ENCODE assay signal across 7 mouse cellular contexts in genomic region chr11:49754958-49755665, GRCm38 (mm10). TPM values are rescaled to one million over a fixed set of nuclear protein-coding genes. Genes with fewer than 3 reads are reported as not detected.
DNase-seq lines count a peak whose midpoint lies in the region; ATAC-seq and TF ChIP-seq lines count a peak whose summit lies in the region.

No protein-coding gene starts in this region.

- peak; percentile 52 for DNase-seq in adrenal gland, postnatal 14 days
- DNase-seq in gastrocnemius, postnatal 25 days = peak; percentile 64
- DNase-seq in lung, postnatal 25 days (ENCODE audit: low spot score) = peak; percentile 62
- no peak for DNase-seq in layer of hippocampus, adult 9-11 months
- DNase-seq in forebrain, embryonic 14.5 days (ENCODE audit: low spot score) = no peak

- H3K4me2 ChIP-seq in intestine, postnatal 0 days (replicated peaks; ENCODE audit: low read depth) = peak overlapping the region; percentile 2
- H3K4me2 ChIP-seq in forebrain, embryonic 14.5 days (ENCODE audit: low read length) = no peak overlapping the region

- H3K27ac ChIP-seq in intestine, postnatal 0 days (ENCODE audit: low read depth, low read length) = no peak overlapping the region
- no peak overlapping the region for H3K27ac ChIP-seq in forebrain, embryonic 14.5 days (ENCODE audit: low read depth, low read length)

- H3K4me1 ChIP-seq in intestine, postnatal 0 days (replicated peaks; ENCODE audit: control insufficient read depth, insufficient read depth, low read length) = peaks cover 3% of the 10 kb centered on the region; the same call in 1 of the 2 replicates
- no peaks in the 10 kb centered on the region for H3K4me1 ChIP-seq in forebrain, embryonic 14.5 days (ENCODE audit: control insufficient read depth, insufficient read depth, low read length)

- no peaks in the 10 kb centered on the region for H3K27me3 ChIP-seq in intestine, postnatal 0 days (replicated peaks; ENCODE audit: control insufficient read depth, insufficient read depth, low read length)
- no peaks in the 10 kb centered on the region for H3K27me3 ChIP-seq in forebrain, embryonic 14.5 days (replicated peaks; ENCODE audit: control insufficient read depth, insufficient read depth, low read length)

- no peak overlapping the region for H3K9ac ChIP-seq in intestine, postnatal 0 days (ENCODE audit: low read depth, low read length)
- H3K9ac ChIP-seq in forebrain, embryonic 14.5 days (ENCODE audit: low read length) = no peak overlapping the region

- WGBS in intestine, postnatal 0 days = 26% methylated on average over 12 of the region's 12 CpGs
- 63% methylated on average over 12 of the region's 12 CpGs for WGBS in forebrain, embryonic 14.5 days

- no peaks in the 10 kb centered on the region for H3K9me3 ChIP-seq in intestine, postnatal 0 days (ENCODE audit: control insufficient read depth)
- no peaks in the 10 kb centered on the region for H3K9me3 ChIP-seq in forebrain, embryonic 14.5 days (replicated peaks; ENCODE audit: control insufficient read depth, low read length)

- H3K4me3 ChIP-seq in intestine, postnatal 0 days (ENCODE audit: low read depth, low read length) = no peak overlapping the region
- no peak overlapping the region for H3K4me3 ChIP-seq in forebrain, embryonic 14.5 days (ENCODE audit: low read depth, low read length)

- ATAC-seq in intestine, postnatal 0 days = peak; percentile 30; the same call in 1 of the 2 replicates
- no peak for ATAC-seq in forebrain, embryonic 14.5 days
- ATAC-seq in monocyte, adult 5-6 weeks (replicated peaks; ENCODE audit: insufficient number of reproducible peaks, low FRiP score, low TSS enrichment, poor library complexity, severe bottlenecking) = no peak

- no peak for TF ChIP-seq CTCF in intestine, postnatal 0 days (IDR thresholded peaks at IDR 0.05; ENCODE audit: low read depth)

- H3K36me3 ChIP-seq in intestine, postnatal 0 days (ENCODE audit: control insufficient read depth, insufficient read depth) = no peaks in the 10 kb centered on the region
- no peaks in the 10 kb centered on the region for H3K36me3 ChIP-seq in forebrain, embryonic 14.5 days (ENCODE audit: control insufficient read depth, insufficient read depth, low read length)

RNA-seq across cellular contexts. Expression of gene Gfpt2, which starts 38.9 kb away (rescaled TPM):
- 5.6 and 6.0 TPM in 2 replicates for total RNA-seq in adrenal gland, postnatal 14 days (2021)
- 1 to 10 TPM; 5.5 to 6.5 TPM for total RNA-seq in gastrocnemius, postnatal 25 days (2021)
- polyA plus RNA-seq in intestine, postnatal 0 days (2015; fragmentation: Nextera tagmentation; extraction: Ambion mirVana) = 1.7 and 2.8 TPM in 2 replicates
- polyA plus RNA-seq in forebrain, embryonic 14.5 days (2014; fragmentation: Nextera tagmentation; extraction: Ambion mirVana) = 6.0 and 8.3 TPM in 2 replicates
- total RNA-seq in monocyte, adult 5-6 weeks (2017) = 0.19 to 1.8 TPM (median 0.49 TPM) in 3 replicates

RNA-seq across cellular contexts. Expression of gene Cnot6, which starts 42.6 kb away (rescaled TPM):
- 54.5 and 54.9 TPM in 2 replicates for total RNA-seq in adrenal gland, postnatal 14 days (2021)
- 10 to 100 TPM; 12.7 to 13.5 TPM for total RNA-seq in gastrocnemius, postnatal 25 days (2021)
- 27.2 and 31.3 TPM in 2 replicates for polyA plus RNA-seq in intestine, postnatal 0 days (2015; fragmentation: Nextera tagmentation; extraction: Ambion mirVana)
- polyA plus RNA-seq in forebrain, embryonic 14.5 days (2014; fragmentation: Nextera tagmentation; extraction: Ambion mirVana) = 56.3 and 58.8 TPM in 2 replicates
- total RNA-seq in monocyte, adult 5-6 weeks (2017) = 46.7 to 79.0 TPM (median 53.2 TPM) in 3 replicates

Comparison
In these comparisons a context has a peak if more than half of its experiments do, and no peak if none do; other contexts are left out.
1. DNase-seq: peak in adrenal gland, postnatal 14 days (single experiment), gastrocnemius, postnatal 25 days (single experiment) and lung, postnatal 25 days (single experiment); none in layer of hippocampus, adult 9-11 months (single experiment) and forebrain, embryonic 14.5 days (single experiment).